Mouse (Mus musculus): ENCODE measurements at regions not wholly inside any gene's neighbourhood (a gene's known extent, or its start where the extent isn't known, plus 50 kb on each side); places are given as distances from the start of the nearest gene placed in this dataset.

DNA sequence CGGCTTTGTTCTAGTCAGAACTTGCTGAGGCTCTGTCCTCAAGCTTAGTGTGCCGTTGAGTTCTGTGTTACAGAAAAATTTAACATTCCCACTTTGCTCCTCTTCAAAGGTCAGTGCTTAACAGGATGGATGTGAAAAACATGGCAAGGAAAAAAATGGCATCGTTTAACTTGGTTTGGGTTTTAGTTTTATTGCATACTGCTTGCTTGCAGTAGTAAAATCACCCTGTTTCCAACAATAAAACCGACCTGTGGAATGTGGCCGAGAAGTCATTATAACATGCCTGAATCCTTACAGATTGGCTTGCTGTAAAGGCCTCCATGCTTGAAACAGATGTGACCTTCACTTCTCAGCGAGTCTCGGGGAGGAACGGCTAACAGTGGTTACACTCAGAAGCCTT, 212.1 kb upstream of the Acvr2a start:
- TF ChIP-seq CEBPB (IDR thresholded peaks at IDR 0.05; ENCODE audit: low read depth) (no peak), CTCF (IDR thresholded peaks at IDR 0.05; ENCODE audit: control insufficient read depth, insufficient read depth, insufficient read length) (no peak), MYOD1 (IDR thresholded peaks at IDR 0.05; ENCODE audit: control insufficient read depth, insufficient read length, low read depth) (no peak), USF1 (IDR thresholded peaks at IDR 0.05; ENCODE audit: low read depth) (no peak), MAX (IDR thresholded peaks at IDR 0.05) (no peak)

All from C2C12 (cell line).